Mouse (Mus musculus): ENCODE data around the gene Fam53b. TPM values are rescaled to one million over a fixed set of nuclear protein-coding genes. Genes with fewer than 3 reads are reported as not detected.
A peak's percentile ranks its signal among the peaks of the same experiment; 100 is the strongest.

The Fam53b gene
- polyA plus RNA-seq, 1 experiment from 2014 or later = 36.0 TPM

DNA sequence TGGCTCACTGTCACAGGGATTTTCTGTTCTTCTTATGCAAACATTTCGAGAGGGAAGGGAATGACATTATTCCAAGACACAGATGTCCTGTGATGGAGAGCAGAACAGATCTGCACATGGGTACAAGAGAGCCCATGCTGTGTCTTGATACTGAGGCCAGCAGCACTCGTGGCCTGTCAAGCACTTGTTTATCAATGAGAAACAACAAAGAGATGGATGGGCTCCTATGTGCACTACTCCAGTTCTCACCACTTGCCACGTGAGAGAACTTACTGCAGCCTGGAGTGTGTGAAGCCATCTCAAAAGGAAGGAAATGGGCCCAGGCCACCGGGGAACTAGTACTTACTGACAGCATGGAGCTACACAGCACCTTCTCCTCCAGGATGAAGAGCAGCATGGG is 27.2 kb downstream of the Fam53b start:
- H3K27me3 ChIP-seq (ENCODE audit: control insufficient read depth, insufficient read depth, low read depth, low read length) = no peaks in the 10 kb centered on the region
- H3K4me1 ChIP-seq (replicated peaks; ENCODE audit: control insufficient read depth, insufficient read depth, low read length) = peaks cover 26% of the 10 kb centered on the region
- peak; percentile 37; the same call in 1 of the 2 replicates for ATAC-seq (ENCODE audit: low read depth)
- H3K4me3 ChIP-seq (ENCODE audit: low read length) = no peak overlapping the region
- peak overlapping the region; percentile 40; the same call in 1 of the 2 replicates for H3K27ac ChIP-seq (ENCODE audit: low read length)
- no peaks in the 10 kb centered on the region for H3K36me3 ChIP-seq (ENCODE audit: control insufficient read depth, insufficient read depth, low read length)
- H3K4me2 ChIP-seq (ENCODE audit: low read depth, low read length) = no peak overlapping the region
- WGBS = 31% methylated on average over 4 of the region's 4 CpGs
- no peaks in the 10 kb centered on the region for H3K9me3 ChIP-seq (ENCODE audit: control insufficient read depth, low read length)
- no peak overlapping the region for H3K9ac ChIP-seq (ENCODE audit: low read length)

DNA sequence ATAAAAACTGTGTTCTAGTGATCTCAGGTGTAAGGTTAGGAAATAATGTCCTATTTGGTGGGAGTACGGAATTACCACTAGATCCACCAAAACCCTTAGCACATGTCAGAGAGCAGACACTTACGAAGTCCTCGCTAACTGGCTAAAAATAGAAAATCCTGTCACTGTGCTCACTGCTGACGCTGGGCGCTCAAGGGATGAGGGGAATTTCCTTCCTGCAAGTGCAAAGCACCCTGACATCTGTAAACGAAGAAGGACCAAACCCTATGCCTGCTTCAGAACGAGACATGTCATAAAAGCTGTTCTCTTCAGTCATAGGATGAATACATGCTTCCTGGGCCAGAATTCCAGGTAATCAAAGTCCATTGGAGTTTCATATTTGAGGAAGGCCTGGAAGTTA is 27.7 kb downstream of the Fam53b start:
- peak overlapping the region; percentile 36; the same call in 1 of the 2 replicates for H3K27ac ChIP-seq (ENCODE audit: low read length)
- no peak overlapping the region for H3K4me3 ChIP-seq (ENCODE audit: low read length)
- ATAC-seq (ENCODE audit: low read depth) = peak; percentile 50; the same call in 1 of the 2 replicates
- peaks cover 31% of the 10 kb centered on the region for H3K4me1 ChIP-seq (replicated peaks; ENCODE audit: control insufficient read depth, insufficient read depth, low read length)
- no peak overlapping the region for H3K4me2 ChIP-seq (ENCODE audit: low read depth, low read length)
- no peak overlapping the region for H3K9ac ChIP-seq (ENCODE audit: low read length)
- H3K36me3 ChIP-seq (ENCODE audit: control insufficient read depth, insufficient read depth, low read length) = no peaks in the 10 kb centered on the region
- 39% methylated on average over 7 of the region's 7 CpGs for WGBS
- H3K9me3 ChIP-seq (ENCODE audit: control insufficient read depth, low read length) = no peaks in the 10 kb centered on the region
- H3K27me3 ChIP-seq (ENCODE audit: control insufficient read depth, insufficient read depth, low read depth, low read length) = no peaks in the 10 kb centered on the region

DNA sequence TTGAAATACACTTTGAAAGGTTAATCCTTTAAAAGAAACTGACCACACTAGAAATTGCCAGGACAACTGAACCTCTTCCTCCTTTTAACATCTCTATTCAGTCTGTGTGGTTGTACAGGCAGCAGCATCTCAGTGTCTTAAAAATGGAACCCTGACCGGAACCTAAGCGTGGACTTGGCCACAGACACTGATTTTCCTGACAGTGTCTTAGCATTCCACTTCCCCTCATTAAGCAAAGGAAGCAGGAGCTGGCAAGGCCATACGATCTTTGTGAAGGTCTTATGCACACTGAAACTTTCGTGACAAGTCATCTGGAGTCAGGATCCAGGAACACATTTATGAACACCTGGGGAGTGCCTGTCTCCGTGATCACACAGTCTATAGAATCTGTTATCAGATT is 29.6 kb downstream of the Fam53b start:
- Histone ChIP-seq H3K9ac (ENCODE audit: low read length) (no peak overlapping the region), H3K4me1 (replicated peaks; ENCODE audit: control insufficient read depth, insufficient read depth, low read length) (peaks cover 39% of the 10 kb centered on the region), H3K4me3 (ENCODE audit: low read length) (no peak overlapping the region), H3K27me3 (ENCODE audit: control insufficient read depth, insufficient read depth, low read depth, low read length) (no peaks in the 10 kb centered on the region), H3K27ac (ENCODE audit: low read length) (peak overlapping the region; percentile 48), H3K36me3 (ENCODE audit: control insufficient read depth, insufficient read depth, low read length) (no peaks in the 10 kb centered on the region), H3K4me2 (ENCODE audit: low read depth, low read length) (no peak overlapping the region), H3K9me3 (ENCODE audit: control insufficient read depth, low read length) (no peaks in the 10 kb centered on the region)
- WGBS = 61% methylated on average over 5 of the region's 5 CpGs
- ATAC-seq (ENCODE audit: low read depth) = no peak

GRCm38 (mm10) chr7:132781850-132782249 is 31.8 kb downstream of the Fam53b start:
- H3K9me3 ChIP-seq (ENCODE audit: control insufficient read depth, low read length) = no peaks in the 10 kb centered on the region
- no peaks in the 10 kb centered on the region for H3K27me3 ChIP-seq (ENCODE audit: control insufficient read depth, insufficient read depth, low read depth, low read length)
- ATAC-seq (ENCODE audit: low read depth) = no peak
- no peak overlapping the region for H3K9ac ChIP-seq (ENCODE audit: low read length)
- H3K27ac ChIP-seq (ENCODE audit: low read length) = peak overlapping the region; percentile 52; the same call in 1 of the 2 replicates
- no peak overlapping the region for H3K4me3 ChIP-seq (ENCODE audit: low read length)
- WGBS = 44% methylated on average over 6 of the region's 6 CpGs
- H3K36me3 ChIP-seq (ENCODE audit: control insufficient read depth, insufficient read depth, low read length) = peaks cover 2% of the 10 kb centered on the region; the same call in 1 of the 2 replicates
- H3K4me2 ChIP-seq (ENCODE audit: low read depth, low read length) = no peak overlapping the region
- peaks cover 35% of the 10 kb centered on the region for H3K4me1 ChIP-seq (replicated peaks; ENCODE audit: control insufficient read depth, insufficient read depth, low read length)

- Histone ChIP-seq H3K9me3 (ENCODE audit: control insufficient read depth, low read length) (no peaks in the 10 kb centered on the region), H3K4me1 (replicated peaks; ENCODE audit: control insufficient read depth, insufficient read depth, low read length) (peaks cover 35% of the 10 kb centered on the region), H3K9ac (ENCODE audit: low read length) (no peak overlapping the region), H3K27ac (ENCODE audit: low read length) (peak overlapping the region; percentile 66), H3K4me3 (ENCODE audit: low read length) (no peak overlapping the region), H3K4me2 (ENCODE audit: low read depth, low read length) (no peak overlapping the region), H3K27me3 (ENCODE audit: control insufficient read depth, insufficient read depth, low read depth, low read length) (no peaks in the 10 kb centered on the region), H3K36me3 (ENCODE audit: control insufficient read depth, insufficient read depth, low read length) (peaks cover 5% of the 10 kb centered on the region)
- WGBS = 23% methylated on average over 7 of the region's 7 CpGs
- ATAC-seq (ENCODE audit: low read depth) = 0 out of 2 replicates have a peak, but pooled peaks have one; percentile 34
These were observed 32.4 kb downstream of the Fam53b start for GRCm38 (mm10) chr7:132781130-132781814.

GRCm38 (mm10) chr7:132780611-132781010 is 33.1 kb downstream of the Fam53b start:
- Histone ChIP-seq H3K4me3 (ENCODE audit: low read length) (no peak overlapping the region), H3K9ac (ENCODE audit: low read length) (0 out of 2 replicates have a peak overlapping the region, but pooled peaks have one; percentile 25), H3K4me1 (replicated peaks; ENCODE audit: control insufficient read depth, insufficient read depth, low read length) (peaks cover 29% of the 10 kb centered on the region), H3K27me3 (ENCODE audit: control insufficient read depth, insufficient read depth, low read depth, low read length) (no peaks in the 10 kb centered on the region), H3K9me3 (ENCODE audit: control insufficient read depth, low read length) (no peaks in the 10 kb centered on the region), H3K4me2 (ENCODE audit: low read depth, low read length) (no peak overlapping the region), H3K36me3 (ENCODE audit: control insufficient read depth, insufficient read depth, low read length) (peaks cover 5% of the 10 kb centered on the region), H3K27ac (ENCODE audit: low read length) (peak overlapping the region; percentile 66)
- WGBS = 33% methylated on average over 4 of the region's 4 CpGs
- ATAC-seq (ENCODE audit: low read depth) = peak; percentile 44; the same call in 1 of the 2 replicates

- peaks cover 5% of the 10 kb centered on the region for H3K36me3 ChIP-seq (ENCODE audit: control insufficient read depth, insufficient read depth, low read length)
- H3K4me1 ChIP-seq (replicated peaks; ENCODE audit: control insufficient read depth, insufficient read depth, low read length) = peaks cover 23% of the 10 kb centered on the region
- no peak for ATAC-seq (ENCODE audit: low read depth)
- no peaks in the 10 kb centered on the region for H3K9me3 ChIP-seq (ENCODE audit: control insufficient read depth, low read length)
- no peak overlapping the region for H3K4me3 ChIP-seq (ENCODE audit: low read length)
- no peak overlapping the region for H3K27ac ChIP-seq (ENCODE audit: low read length)
- no peaks in the 10 kb centered on the region for H3K27me3 ChIP-seq (ENCODE audit: control insufficient read depth, insufficient read depth, low read depth, low read length)
- H3K9ac ChIP-seq (ENCODE audit: low read length) = no peak overlapping the region
- WGBS = 69% methylated on average over 13 of the region's 13 CpGs
- H3K4me2 ChIP-seq (ENCODE audit: low read depth, low read length) = no peak overlapping the region
These were observed 35.1 kb downstream of the Fam53b start for GRCm38 (mm10) chr7:132778630-132779029.

DNA sequence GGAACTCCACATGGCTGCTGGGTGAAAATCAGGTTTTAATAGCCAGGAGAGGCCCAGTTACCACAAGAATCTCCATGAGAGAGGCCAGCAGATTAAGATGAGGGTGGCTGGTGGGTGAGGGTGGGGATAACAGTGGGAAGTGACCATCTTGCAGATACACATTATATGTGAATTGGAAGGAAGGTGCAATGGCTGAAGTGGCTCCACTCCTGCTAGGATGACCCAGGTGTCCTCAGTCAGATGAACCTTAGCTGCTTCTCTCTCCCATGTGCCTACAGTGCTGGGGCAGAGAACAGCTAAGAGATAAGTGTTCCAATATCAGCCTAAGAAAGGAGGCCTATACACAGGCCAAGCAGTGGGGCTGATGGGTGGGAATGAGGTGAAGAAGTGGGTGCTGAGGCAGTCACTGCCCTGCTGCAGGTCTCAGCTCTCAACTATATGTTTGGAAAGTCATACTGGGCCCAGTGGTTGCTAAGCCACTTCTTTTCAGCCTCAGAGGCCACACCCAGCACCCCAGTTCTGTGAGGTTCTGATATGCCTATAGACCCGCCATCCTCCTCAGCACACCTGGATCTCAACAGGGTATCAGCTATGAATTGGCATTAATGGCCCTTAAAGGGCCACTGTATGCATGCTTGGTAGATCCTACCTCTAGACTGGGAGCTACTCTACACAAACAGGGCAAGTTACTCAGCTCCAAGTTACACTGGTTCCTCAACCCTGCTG is 35.8 kb downstream of the Fam53b start:
- H3K9me3 ChIP-seq (ENCODE audit: control insufficient read depth, low read length) = no peaks in the 10 kb centered on the region
- H3K27ac ChIP-seq (ENCODE audit: low read length) = no peak overlapping the region
- no peak overlapping the region for H3K9ac ChIP-seq (ENCODE audit: low read length)
- H3K4me1 ChIP-seq (replicated peaks; ENCODE audit: control insufficient read depth, insufficient read depth, low read length) = peaks cover 23% of the 10 kb centered on the region
- H3K4me3 ChIP-seq (ENCODE audit: low read length) = no peak overlapping the region
- ATAC-seq (ENCODE audit: low read depth) = no peak
- H3K27me3 ChIP-seq (ENCODE audit: control insufficient read depth, insufficient read depth, low read depth, low read length) = no peaks in the 10 kb centered on the region
- no peak overlapping the region for H3K4me2 ChIP-seq (ENCODE audit: low read depth, low read length)
- 92% methylated on average over 1 of the region's 1 CpGs for WGBS
- H3K36me3 ChIP-seq (ENCODE audit: control insufficient read depth, insufficient read depth, low read length) = peaks cover 5% of the 10 kb centered on the region

DNA sequence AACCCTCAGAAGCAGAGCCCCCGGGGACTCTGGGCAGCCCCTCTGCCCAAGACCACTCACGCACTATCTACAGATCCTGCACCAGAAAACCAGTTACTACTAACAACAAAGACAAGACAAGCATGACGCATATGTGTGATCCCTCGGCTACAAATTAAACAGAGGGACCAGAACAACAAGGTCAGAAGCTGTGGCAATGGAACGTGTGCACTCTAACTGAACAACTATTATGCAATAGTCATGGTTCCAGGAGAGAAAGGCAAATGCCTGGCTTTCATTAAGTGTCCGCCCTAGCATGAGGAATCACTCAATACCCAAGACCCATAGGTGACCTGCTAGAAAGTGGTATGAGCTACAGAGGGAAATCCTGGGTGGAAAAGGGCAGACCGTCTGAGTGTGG is 36.6 kb downstream of the Fam53b start:
- H3K9me3 ChIP-seq (ENCODE audit: control insufficient read depth, low read length) = no peaks in the 10 kb centered on the region
- ATAC-seq (ENCODE audit: low read depth) = no peak
- no peak overlapping the region for H3K27ac ChIP-seq (ENCODE audit: low read length)
- no peak overlapping the region for H3K9ac ChIP-seq (ENCODE audit: low read length)
- no peaks in the 10 kb centered on the region for H3K27me3 ChIP-seq (ENCODE audit: control insufficient read depth, insufficient read depth, low read depth, low read length)
- H3K4me2 ChIP-seq (ENCODE audit: low read depth, low read length) = no peak overlapping the region
- WGBS = 88% methylated on average over 7 of the region's 7 CpGs
- H3K36me3 ChIP-seq (ENCODE audit: control insufficient read depth, insufficient read depth, low read length) = peaks cover 5% of the 10 kb centered on the region
- peaks cover 21% of the 10 kb centered on the region for H3K4me1 ChIP-seq (replicated peaks; ENCODE audit: control insufficient read depth, insufficient read depth, low read length)
- no peak overlapping the region for H3K4me3 ChIP-seq (ENCODE audit: low read length)

All from lung, embryonic 16.5 days (tissue).